Mouse (Mus musculus): Measurements from ENCODE around the gene Cnksr2. TPM values are rescaled to one million over a fixed set of nuclear protein-coding genes. Genes with fewer than 3 reads are reported as not detected.

Gene Cnksr2
- polyA plus RNA-seq, 1 experiment from 2014 or later, result 0.57 TPM

- ATAC-seq (ENCODE audit: extremely low read depth, insufficient number of reproducible peaks, low FRiP score, low TSS enrichment), result peak; percentile 42; the same call in 1 of the 2 replicates
- 31% methylated on average over 28 of the region's 28 CpGs for WGBS
These were observed 224.7 kb downstream of the Cnksr2 start, which contains the start of gene Klhl34 for GRCm38 (mm10) chrX:157818207-157818920. TSS of gene Klhl34 (plus strand) at chrX:157818435.

DNA sequence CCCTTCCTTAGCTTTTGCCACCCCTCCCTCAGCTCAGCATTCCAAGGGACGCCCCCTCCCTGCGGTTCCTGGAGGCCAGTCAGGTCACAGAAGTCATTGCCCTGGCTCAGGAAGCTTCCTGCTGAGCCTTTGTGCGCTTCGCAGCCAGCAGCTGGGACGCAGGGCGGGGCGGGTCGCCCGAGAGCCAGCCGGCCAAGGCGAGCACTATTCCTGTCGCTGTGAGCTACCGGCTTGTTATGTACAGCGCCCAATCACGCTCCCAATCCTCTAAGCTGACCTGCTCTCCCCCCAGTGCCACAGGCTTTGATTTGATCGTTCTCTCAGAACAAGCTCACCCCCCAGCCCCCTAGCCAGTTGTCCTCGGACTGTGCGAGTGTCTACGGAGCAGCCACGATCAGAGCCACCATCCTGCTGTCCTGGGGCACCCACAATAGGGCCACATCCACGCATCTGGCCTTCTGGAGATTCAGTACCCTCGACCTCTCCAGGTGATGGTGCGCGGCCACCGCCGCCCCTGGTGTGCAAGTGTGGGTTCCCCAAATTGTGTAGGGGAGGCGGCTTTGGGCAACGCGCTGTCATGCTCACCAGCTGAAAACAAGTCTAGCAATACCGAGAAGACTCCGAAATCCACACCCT is 225.4 kb downstream of the Cnksr2 start:
- Histone ChIP-seq H3K4me3 (peak overlapping the region; percentile 47), H3K9ac (peak overlapping the region; percentile 58), H3K36me3 (no peaks in the 10 kb centered on the region), H3K4me2 (peak overlapping the region; percentile 80), H3K4me1 (no peaks in the 10 kb centered on the region), H3K27me3 (replicated peaks) (peaks cover 10% of the 10 kb centered on the region; the same call in 1 of the 2 replicates), H3K27ac (replicated peaks) (no peak overlapping the region), H3K9me3 (no peaks in the 10 kb centered on the region)
- 13% methylated on average over 31 of the region's 31 CpGs for WGBS
- ATAC-seq (ENCODE audit: extremely low read depth, insufficient number of reproducible peaks, low FRiP score, low TSS enrichment), result peak; percentile 63; the same call in 1 of the 2 replicates

More at GRCm38 (mm10) chrX:157818207-157818920, 224.7 kb downstream of the Cnksr2 start, which contains the start of gene Klhl34:
- Histone ChIP-seq H3K4me3 (peak within 1 kb of the TSS; percentile 47), H3K9ac (peak within 1 kb of the TSS; percentile 58), H3K4me2 (peak within 1 kb of the TSS; percentile 80), H3K4me1 (no peaks in the 10 kb centered on the region), H3K27me3 (replicated peaks) (peaks cover 10% of the 10 kb centered on the region; the same call in 1 of the 2 replicates), H3K9me3 (no peaks in the 10 kb centered on the region), H3K36me3 (no peaks in the 10 kb centered on the region), H3K27ac (replicated peaks) (no peak within 1 kb of the TSS)

- no peak overlapping the region for H3K4me2 ChIP-seq
- no peaks in the 10 kb centered on the region for H3K4me1 ChIP-seq
- ATAC-seq (ENCODE audit: extremely low read depth, insufficient number of reproducible peaks, low FRiP score, low TSS enrichment), result no peak
- H3K4me3 ChIP-seq, result no peak overlapping the region
- H3K9me3 ChIP-seq, result no peaks in the 10 kb centered on the region
- no peak overlapping the region for H3K9ac ChIP-seq
- H3K27me3 ChIP-seq (replicated peaks), result no peaks in the 10 kb centered on the region
- no peak overlapping the region for H3K27ac ChIP-seq (replicated peaks)
- H3K36me3 ChIP-seq, result no peaks in the 10 kb centered on the region
- 79% methylated on average over 1 of the region's 1 CpGs for WGBS
These were observed 233.4 kb downstream of the Cnksr2 start for GRCm38 (mm10) chrX:157809721-157810120.

DNA sequence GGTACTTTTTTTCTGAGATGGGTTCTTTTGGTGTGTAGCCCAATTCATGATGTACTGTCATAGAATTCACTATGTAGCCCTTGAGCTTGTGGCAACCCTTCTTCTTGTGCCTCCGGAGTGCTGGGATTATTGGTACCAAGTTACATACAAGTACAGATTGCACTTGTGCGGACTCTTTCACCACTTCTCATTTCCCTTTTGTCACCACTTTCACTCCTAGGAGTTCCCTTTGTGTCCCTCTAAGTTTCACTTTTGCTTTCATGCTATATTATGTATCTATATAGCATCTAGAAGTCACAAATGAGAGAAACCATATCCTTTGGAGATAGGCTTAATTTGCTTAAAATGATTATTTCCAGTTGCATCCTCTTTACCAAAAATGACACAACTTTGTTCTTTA is 241.4 kb downstream of the Cnksr2 start:
- no peaks in the 10 kb centered on the region for H3K27me3 ChIP-seq (replicated peaks)
- no peak overlapping the region for H3K4me2 ChIP-seq
- WGBS, result 77% methylated on average over 2 of the region's 2 CpGs
- H3K27ac ChIP-seq (replicated peaks), result no peak overlapping the region
- no peaks in the 10 kb centered on the region for H3K4me1 ChIP-seq
- no peaks in the 10 kb centered on the region for H3K36me3 ChIP-seq
- no peak overlapping the region for H3K9ac ChIP-seq
- H3K4me3 ChIP-seq, result no peak overlapping the region
- no peaks in the 10 kb centered on the region for H3K9me3 ChIP-seq
- ATAC-seq (ENCODE audit: extremely low read depth, insufficient number of reproducible peaks, low FRiP score, low TSS enrichment), result no peak

Other genes with a start within 250 kb of the Cnksr2 start
- 0.27 and 0.46 TPM in 2 replicates for gene Klhl34, start 224.9 kb downstream of the Cnksr2 start, polyA plus RNA-seq (2015; fragmentation: Nextera tagmentation; extraction: Ambion mirVana)

Measured in heart, embryonic 13.5 days (tissue).